Mouse (Mus musculus): ENCODE results near the gene Serpina3m.
A peak's percentile ranks its signal among the peaks of the same experiment; 100 is the strongest.

GRCm38 (mm10) chr12:104419136-104419462 lies 80.8 kb downstream of the Serpina3m start:
- TF ChIP-seq CTCF (conservative IDR thresholded peaks at IDR 0.05; ENCODE audit: low read length), result peak; percentile 94
- no peak for TF ChIP-seq NANOG (IDR thresholded peaks at IDR 0.05; ENCODE audit: borderline replicate concordance, low read length)

Data from E14TG2a.4 (cell line).